Mouse (Mus musculus): ENCODE measurements around the gene Dnajc16. TPM values are rescaled to one million over a fixed set of nuclear protein-coding genes. Genes with fewer than 3 reads are reported as not detected.

Gene Dnajc16
- polyA plus RNA-seq, 1 experiment from 2014 or later: 4.8 TPM

GRCm38 (mm10) chr4:141729266-141729665, 61.5 kb downstream of the Dnajc16 start:
- no peaks in the 10 kb centered on the region for H3K9me3 ChIP-seq
- H3K27me3 ChIP-seq (ENCODE audit: poor library complexity, severe bottlenecking): no peaks in the 10 kb centered on the region
- no peaks in the 10 kb centered on the region for H3K36me3 ChIP-seq (replicated peaks)
- no peak overlapping the region for H3K4me3 ChIP-seq
- 78% methylated on average over 3 of the region's 3 CpGs for WGBS
- no peak overlapping the region for H3K27ac ChIP-seq
- peaks cover 1% of the 10 kb centered on the region for H3K4me1 ChIP-seq
- no peak for DNase-seq (ENCODE audit: extremely low spot score, low spot score)

DNA sequence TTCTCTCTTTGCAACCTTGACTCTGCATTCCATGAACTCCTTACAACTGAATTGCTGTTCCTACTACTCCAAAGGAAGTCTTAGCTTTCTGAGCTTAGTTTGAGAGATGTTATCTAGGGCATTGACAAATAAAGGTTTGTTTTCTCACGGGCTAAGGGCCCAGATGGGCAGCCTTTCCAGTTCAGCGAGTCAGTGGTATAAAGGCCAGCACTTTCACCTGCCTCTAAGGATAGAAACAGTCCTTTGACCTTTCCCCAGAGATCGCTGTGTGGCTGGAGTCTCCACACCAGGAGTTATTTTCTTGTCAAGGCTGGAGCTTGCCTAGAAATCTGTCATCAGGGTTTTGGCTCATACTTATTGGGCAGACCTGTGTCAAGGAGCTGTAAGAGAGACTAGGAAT, 65.0 kb downstream of the Dnajc16 start:
- Histone ChIP-seq H3K4me3 (no peak overlapping the region), H3K9me3 (no peaks in the 10 kb centered on the region), H3K36me3 (replicated peaks) (peaks cover 6% of the 10 kb centered on the region), H3K27ac (no peak overlapping the region), H3K27me3 (ENCODE audit: poor library complexity, severe bottlenecking) (no peaks in the 10 kb centered on the region), H3K4me1 (peaks cover 27% of the 10 kb centered on the region)
- DNase-seq (ENCODE audit: extremely low spot score, low spot score): no peak
- 71% methylated on average over 3 of the region's 3 CpGs for WGBS

DNA sequence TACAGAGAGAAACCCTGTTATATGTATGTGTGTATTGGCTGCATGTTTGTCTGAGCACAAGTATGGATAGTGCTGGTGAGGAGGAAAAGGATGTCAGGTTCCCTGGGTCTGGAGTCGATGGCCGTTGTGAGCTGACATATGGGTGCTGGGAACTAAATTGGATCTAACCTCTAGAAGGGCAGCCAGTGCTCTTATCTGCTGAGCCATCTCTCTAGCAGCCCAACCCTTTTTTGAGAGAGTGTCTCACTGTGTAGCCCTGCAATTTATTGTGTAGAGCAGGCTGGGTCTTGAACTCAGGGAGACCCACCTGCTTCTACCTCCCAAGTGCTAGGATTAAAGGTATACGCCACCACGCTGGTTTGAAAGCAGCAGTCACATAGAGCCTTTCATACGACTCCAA, 65.5 kb downstream of the Dnajc16 start:
- 84% methylated on average over 5 of the region's 5 CpGs for WGBS
- Histone ChIP-seq H3K27me3 (ENCODE audit: poor library complexity, severe bottlenecking) (no peaks in the 10 kb centered on the region), H3K4me1 (peaks cover 28% of the 10 kb centered on the region), H3K4me3 (no peak overlapping the region), H3K36me3 (replicated peaks) (peaks cover 10% of the 10 kb centered on the region), H3K27ac (no peak overlapping the region), H3K9me3 (no peaks in the 10 kb centered on the region)
- DNase-seq (ENCODE audit: extremely low spot score, low spot score): no peak

GRCm38 (mm10) chr4:141724594-141724993, 66.1 kb downstream of the Dnajc16 start:
- Histone ChIP-seq H3K4me1 (peaks cover 28% of the 10 kb centered on the region), H3K27ac (no peak overlapping the region)
- 74% methylated on average over 11 of the region's 11 CpGs for WGBS

GRCm38 (mm10) chr4:141723673-141724068, 67.1 kb downstream of the Dnajc16 start:
- DNase-seq (ENCODE audit: extremely low spot score, low spot score): no peak
- H3K4me3 ChIP-seq: peak overlapping the region; percentile 100
- peaks cover 28% of the 10 kb centered on the region for H3K4me1 ChIP-seq
- peaks cover 21% of the 10 kb centered on the region for H3K36me3 ChIP-seq (replicated peaks)
- H3K27me3 ChIP-seq (ENCODE audit: poor library complexity, severe bottlenecking): no peaks in the 10 kb centered on the region
- H3K27ac ChIP-seq: peak overlapping the region; percentile 96
- WGBS: 14% methylated on average over 13 of the region's 13 CpGs
- H3K9me3 ChIP-seq: no peaks in the 10 kb centered on the region

More at GRCm38 (mm10) chr4:141724594-141724993, 66.1 kb downstream of the Dnajc16 start:
- Histone ChIP-seq H3K27me3 (ENCODE audit: poor library complexity, severe bottlenecking) (no peaks in the 10 kb centered on the region), H3K4me3 (no peak overlapping the region), H3K36me3 (replicated peaks) (peaks cover 17% of the 10 kb centered on the region), H3K9me3 (no peaks in the 10 kb centered on the region)
- DNase-seq (ENCODE audit: extremely low spot score, low spot score): no peak

- DNase-seq (ENCODE audit: extremely low spot score, low spot score): peak; percentile 83
- Histone ChIP-seq H3K27ac (peak within 1 kb of the TSS; percentile 96), H3K27me3 (ENCODE audit: poor library complexity, severe bottlenecking) (no peaks in the 10 kb centered on the region), H3K36me3 (replicated peaks) (peaks cover 23% of the 10 kb centered on the region), H3K4me1 (peaks cover 28% of the 10 kb centered on the region), H3K4me3 (peak within 1 kb of the TSS; percentile 100), H3K9me3 (no peaks in the 10 kb centered on the region)
- WGBS: under 1% methylated on average over 105 of the region's 105 CpGs
These were observed 67.7 kb downstream of the Dnajc16 start, which contains the start of gene Ddi2 for GRCm38 (mm10) chr4:141722731-141723672. Ddi2 (minus strand) TSS chr4:141723419.

- H3K4me3 ChIP-seq: peak overlapping the region; percentile 100
- WGBS: 87% methylated on average over 6 of the region's 6 CpGs
- peaks cover 28% of the 10 kb centered on the region for H3K4me1 ChIP-seq
- H3K27me3 ChIP-seq (ENCODE audit: poor library complexity, severe bottlenecking): no peaks in the 10 kb centered on the region
- no peak for DNase-seq (ENCODE audit: extremely low spot score, low spot score)
- H3K9me3 ChIP-seq: no peaks in the 10 kb centered on the region
- peaks cover 33% of the 10 kb centered on the region for H3K36me3 ChIP-seq (replicated peaks)
- peak overlapping the region; percentile 96; the same call in 1 of the 2 replicates for H3K27ac ChIP-seq
These were observed 68.8 kb downstream of the Dnajc16 start for GRCm38 (mm10) chr4:141721961-141722360.

DNA sequence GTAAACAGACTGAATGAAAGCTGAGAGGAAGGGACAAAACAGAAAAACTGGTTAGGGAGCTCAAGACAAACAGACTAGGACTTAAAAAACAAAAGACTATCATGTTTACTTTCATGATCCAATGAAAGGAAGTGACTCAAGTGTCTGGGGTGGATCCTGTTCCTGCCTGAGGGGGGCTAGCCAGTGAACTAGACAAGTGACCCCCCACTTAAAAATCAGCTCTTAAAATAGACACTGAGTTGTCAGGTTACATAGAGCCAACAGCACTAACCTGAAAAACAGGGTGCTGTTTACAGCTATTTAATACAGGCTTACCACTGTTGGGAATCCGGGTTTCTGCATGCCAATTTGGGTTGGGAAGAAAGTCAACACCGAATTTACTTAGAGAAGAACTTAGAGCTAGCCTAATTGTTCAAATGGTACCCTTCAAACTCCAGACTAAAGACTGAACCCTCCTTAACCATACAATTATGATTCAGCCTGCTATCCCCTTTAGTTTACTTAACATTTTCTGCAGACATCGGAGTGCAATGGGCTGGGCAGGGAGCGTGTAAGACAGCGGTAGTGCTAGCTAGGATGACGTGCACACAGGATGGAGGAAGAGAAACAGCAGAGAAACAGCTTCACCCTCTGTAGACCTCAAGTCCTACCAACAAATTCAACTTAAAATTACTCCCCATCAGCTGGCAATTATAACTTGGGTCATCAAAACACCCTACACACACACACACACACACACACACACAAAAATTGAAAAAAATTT, 69.8 kb downstream of the Dnajc16 start:
- peaks cover 44% of the 10 kb centered on the region for H3K36me3 ChIP-seq (replicated peaks)
- 87% methylated on average over 6 of the region's 6 CpGs for WGBS
- DNase-seq (ENCODE audit: extremely low spot score, low spot score): no peak
- no peak overlapping the region for H3K27ac ChIP-seq
- no peaks in the 10 kb centered on the region for H3K27me3 ChIP-seq (ENCODE audit: poor library complexity, severe bottlenecking)
- peaks cover 28% of the 10 kb centered on the region for H3K4me1 ChIP-seq
- no peaks in the 10 kb centered on the region for H3K9me3 ChIP-seq
- H3K4me3 ChIP-seq: peak overlapping the region; percentile 100; the same call in 1 of the 2 replicates

GRCm38 (mm10) chr4:141719304-141719703, 71.4 kb downstream of the Dnajc16 start:
- no peaks in the 10 kb centered on the region for H3K9me3 ChIP-seq
- H3K27ac ChIP-seq: no peak overlapping the region
- DNase-seq (ENCODE audit: extremely low spot score, low spot score): no peak
- H3K4me1 ChIP-seq: peaks cover 33% of the 10 kb centered on the region
- WGBS: 96% methylated on average over 1 of the region's 1 CpGs
- H3K4me3 ChIP-seq: no peak overlapping the region
- peaks cover 46% of the 10 kb centered on the region for H3K36me3 ChIP-seq (replicated peaks)
- H3K27me3 ChIP-seq (ENCODE audit: poor library complexity, severe bottlenecking): no peaks in the 10 kb centered on the region

DNA sequence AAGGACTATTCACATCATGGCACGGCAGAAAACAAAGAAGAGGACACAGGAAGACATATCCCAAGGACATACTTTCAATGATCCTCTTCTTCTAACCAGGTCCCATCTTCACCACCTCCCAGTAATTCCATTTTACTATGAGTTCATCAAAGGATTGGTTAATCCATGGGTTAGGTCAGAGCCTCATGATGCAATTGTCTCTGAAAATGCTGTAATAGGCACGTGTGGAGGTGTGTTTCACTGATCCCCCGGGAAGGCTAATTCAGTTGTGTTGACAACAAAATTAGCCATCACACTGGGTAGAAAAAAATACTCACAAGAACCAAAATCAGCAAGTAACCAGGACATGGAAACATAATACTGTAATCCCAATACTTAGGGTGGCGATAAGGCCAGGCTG, 73.1 kb downstream of the Dnajc16 start:
- no peaks in the 10 kb centered on the region for H3K9me3 ChIP-seq
- H3K4me1 ChIP-seq: peaks cover 25% of the 10 kb centered on the region
- H3K27me3 ChIP-seq (ENCODE audit: poor library complexity, severe bottlenecking): no peaks in the 10 kb centered on the region
- no peak for DNase-seq (ENCODE audit: extremely low spot score, low spot score)
- H3K27ac ChIP-seq: no peak overlapping the region
- WGBS: 87% methylated on average over 4 of the region's 4 CpGs
- H3K4me3 ChIP-seq: no peak overlapping the region
- peaks cover 61% of the 10 kb centered on the region for H3K36me3 ChIP-seq (replicated peaks)

DNA sequence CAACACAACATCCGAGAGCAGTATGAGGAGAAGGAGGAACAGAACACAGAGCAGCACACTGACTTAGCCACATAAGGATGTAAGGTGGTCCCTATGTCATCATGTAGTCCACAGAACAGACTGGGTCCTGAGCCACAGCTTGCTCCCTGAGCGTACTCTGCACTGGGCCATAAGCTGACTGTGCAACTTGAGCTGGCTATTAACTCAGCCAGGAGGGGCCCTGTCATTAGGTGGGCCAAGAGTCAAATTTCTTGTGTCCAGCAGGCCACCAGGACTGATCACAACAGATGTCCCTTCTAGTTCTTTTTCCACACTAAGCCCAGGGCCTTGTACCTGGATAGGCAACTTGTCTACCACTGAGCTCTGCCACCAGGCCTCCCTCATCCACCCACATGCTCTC, 75.7 kb downstream of the Dnajc16 start:
- Histone ChIP-seq H3K27ac (no peak overlapping the region), H3K4me3 (no peak overlapping the region), H3K36me3 (replicated peaks) (peaks cover 74% of the 10 kb centered on the region), H3K27me3 (ENCODE audit: poor library complexity, severe bottlenecking) (no peaks in the 10 kb centered on the region), H3K4me1 (peaks cover 5% of the 10 kb centered on the region), H3K9me3 (no peaks in the 10 kb centered on the region)
- WGBS: 83% methylated on average over 2 of the region's 2 CpGs
- DNase-seq (ENCODE audit: extremely low spot score, low spot score): no peak

GRCm38 (mm10) chr4:141713598-141714142, 77.1 kb downstream of the Dnajc16 start:
- H3K9me3 ChIP-seq: no peaks in the 10 kb centered on the region
- peaks cover 80% of the 10 kb centered on the region for H3K36me3 ChIP-seq (replicated peaks)
- peaks cover 5% of the 10 kb centered on the region for H3K4me1 ChIP-seq
- DNase-seq (ENCODE audit: extremely low spot score, low spot score): no peak
- H3K27me3 ChIP-seq (ENCODE audit: poor library complexity, severe bottlenecking): no peaks in the 10 kb centered on the region
- no peak overlapping the region for H3K27ac ChIP-seq
- H3K4me3 ChIP-seq: no peak overlapping the region
- 92% methylated on average over 5 of the region's 5 CpGs for WGBS
